Mouse (Mus musculus) embryonic stem cell, embryonic (primary cell): Measurements from ENCODE around the gene Ddb2.

Experiments used
- CTCF ChIA-PET, 4 experiments: fragments of 300-600 bp in 2 of 4; fragments of 350-600 bp in 2 of 4; sonication (Branson Sonifier 250); formaldehyde crosslinking; loops; one replicate each; lab custom pipeline; 2022; ENCODE audit warnings: inconsistent platforms in 2 of 4; lab: Charles Lee
- POLR2A ChIA-PET, 4 experiments: fragments of 300-600 bp in 2 of 4; fragments of 350-600 bp in 2 of 4; sonication (Branson Sonifier 250); formaldehyde crosslinking; loops; one replicate each; lab custom pipeline; 2022; ENCODE audit warnings: antibody characterized with exemption in 4 of 4, inconsistent platforms in 1 of 4; lab: Charles Lee

The Ddb2 gene

GRCm38 (mm10) chr2:91259493-91259892, 22.7 kb upstream of the Ddb2 start:
- CTCF ChIA-PET, result no interaction called here

GRCm38 (mm10) chr2:91258830-91259229, 22.0 kb upstream of the Ddb2 start:
- CTCF ChIA-PET, result interaction anchor here in 1 of 4 experiments (1.0 kb wide), 1 partner anchor 144 kb away, joined by 5 read pairs; no protein-coding TSS in a partner anchor
- POLR2A ChIA-PET, result interaction anchor here in 3 of 4 experiments (0.8 to 8.3 kb wide), 8 partner anchors 8 to 146 kb away, joined by 3 to 62 read pairs (median 8); partner anchors contain the start of gene Ddb2 (in 3 of the 3)

More at GRCm38 (mm10) chr2:91259493-91259892, 22.7 kb upstream of the Ddb2 start:
- POLR2A ChIA-PET, result interaction anchor here in 1 of 4 experiments (0.5 to 8.3 kb wide), 5 partner anchors 10 to 180 kb away, joined by 3 to 62 read pairs (median 5); partner anchors contain the start of gene Ddb2

- CTCF ChIA-PET, result interaction anchor here in 2 of 4 experiments (1.0 to 2.5 kb wide), 3 partner anchors 22 to 143 kb away, joined by 3 to 12 read pairs (median 5); partner anchors contain the start of gene Ddb2 (in 1 of the 2)
- POLR2A ChIA-PET, result interaction anchor here in 3 of 4 experiments (0.8 to 8.3 kb wide), 13 partner anchors 9 to 269 kb away, joined by 3 to 62 read pairs (median 9); partner anchors contain the start of genes Ddb2 (in 3 of the 3), Acp2 (in 1 of the 3), Ckap5 (in 1 of the 3) and Nr1h3 (in 1 of the 3)
Measured at GRCm38 (mm10) chr2:91258054-91258453, 21.3 kb upstream of the Ddb2 start.

GRCm38 (mm10) chr2:91257126-91257980, 20.6 kb upstream of the Ddb2 start:
- ChIA-PET CTCF (interaction anchor here in 3 of 4 experiments (0.5 to 2.5 kb wide), 11 partner anchors 12 to 378 kb away, joined by 3 to 12 read pairs (median 4); partner anchors contain the start of gene Ddb2 (in 1 of the 3)), POLR2A (interaction anchor here (0.6 to 8.3 kb wide), 30 partner anchors 7 to 393 kb away, joined by 3 to 62 read pairs (median 4); partner anchors contain the start of genes Arfgap2 (in 3 of the 4), Ddb2 (in 3 of the 4), Acp2 (in 1 of the 4) and Arhgap1 (in 1 of the 4))

GRCm38 (mm10) chr2:91256256-91257125, 19.7 kb upstream of the Ddb2 start:
- ChIA-PET POLR2A (interaction anchor here (0.5 to 8.3 kb wide), 29 partner anchors 8 to 492 kb away, joined by 3 to 62 read pairs (median 4); partner anchors contain the start of genes Arfgap2 (in 3 of the 4), Acp2 (in 2 of the 4), Ddb2 (in 2 of the 4) and Nr1h3 (in 2 of the 4)), CTCF (interaction anchor here (0.5 to 2.5 kb wide), 14 partner anchors 8 to 379 kb away, joined by 3 to 12 read pairs (median 4); partner anchors contain the start of genes Ddb2 (in 2 of the 4) and Arfgap2 (in 1 of the 4))

- ChIA-PET CTCF (interaction anchor here in 2 of 4 experiments (0.9 to 2.5 kb wide), 5 partner anchors 9 to 141 kb away, joined by 3 to 12 read pairs (median 7); partner anchors contain the start of genes Ddb2 (in 2 of the 2) and Arfgap2 (in 1 of the 2)), POLR2A (interaction anchor here in 3 of 4 experiments (0.9 to 8.3 kb wide), 17 partner anchors 9 to 203 kb away, joined by 3 to 62 read pairs (median 8); partner anchors contain the start of genes Arfgap2 (in 3 of the 3) and Ddb2 (in 2 of the 3))
Measured at GRCm38 (mm10) chr2:91255661-91256150, 18.9 kb upstream of the Ddb2 start, which contains the start of gene Pacsin3. TSS of gene Pacsin3 (plus strand) at chr2:91255954.

- ChIA-PET POLR2A (interaction anchor here in 3 of 4 experiments (0.9 to 8.3 kb wide), 11 partner anchors 10 to 204 kb away, joined by 3 to 62 read pairs (median 12); partner anchors contain the start of genes Arfgap2 (in 3 of the 3) and Ddb2 (in 2 of the 3)), CTCF (interaction anchor here in 2 of 4 experiments (0.6 to 1.6 kb wide), 3 partner anchors 16 to 140 kb away, joined by 3 to 4 read pairs (median 3); partner anchors contain the start of gene Ddb2 (in 1 of the 2))
Measured at GRCm38 (mm10) chr2:91254725-91255380, 18.1 kb upstream of the Ddb2 start.

GRCm38 (mm10) chr2:91252512-91252911, 15.7 kb upstream of the Ddb2 start:
- CTCF ChIA-PET, result interaction anchor here in 2 of 4 experiments (1.0 to 1.3 kb wide), 2 partner anchors 137 kb away, joined by 3 read pairs; no protein-coding TSS in a partner anchor
- POLR2A ChIA-PET, result interaction anchor here in 2 of 4 experiments (1.3 to 3.1 kb wide), 5 partner anchors 9 to 16 kb away, joined by 4 to 16 read pairs (median 9); partner anchors contain the start of genes Arfgap2 (in 2 of the 2) and Ddb2 (in 2 of the 2)

GRCm38 (mm10) chr2:91252001-91252400, 15.2 kb upstream of the Ddb2 start:
- CTCF ChIA-PET, result interaction anchor here in 1 of 4 experiments (0.9 kb wide), 1 partner anchor 137 kb away, joined by 6 read pairs; no protein-coding TSS in a partner anchor
- POLR2A ChIA-PET, result interaction anchor here in 3 of 4 experiments (0.5 to 3.1 kb wide), 4 partner anchors 15 to 673 kb away, joined by 3 to 16 read pairs (median 12); partner anchors contain the start of genes Ddb2 (in 2 of the 3) and Ckap5 (in 1 of the 3)

GRCm38 (mm10) chr2:91248366-91248765, 11.6 kb upstream of the Ddb2 start:
- ChIA-PET POLR2A (no interaction called here), CTCF (no interaction called here)

- ChIA-PET POLR2A (interaction anchor here in 1 of 4 experiments (0.6 kb wide), 1 partner anchor 28 kb away, joined by 3 read pairs; no protein-coding TSS in a partner anchor), CTCF (no interaction called here)
Measured at GRCm38 (mm10) chr2:91244557-91245228, 7.9 kb upstream of the Ddb2 start.

- ChIA-PET CTCF (interaction anchor here in 2 of 4 experiments (0.6 kb wide), 2 partner anchors 18 to 113 kb away, joined by 4 read pairs; no protein-coding TSS in a partner anchor), POLR2A (interaction anchor here in 2 of 4 experiments (0.5 to 1.3 kb wide), 3 partner anchors 10 to 131 kb away, joined by 3 to 4 read pairs (median 3); no protein-coding TSS in a partner anchor)
Measured at GRCm38 (mm10) chr2:91243416-91243815, 6.6 kb upstream of the Ddb2 start.

- ChIA-PET CTCF (no interaction called here), POLR2A (interaction anchor here in 1 of 4 experiments (0.9 to 1.3 kb wide), 2 partner anchors 130 kb away, joined by 3 to 4 read pairs; no protein-coding TSS in a partner anchor)
Measured at GRCm38 (mm10) chr2:91242547-91242946, 5.8 kb upstream of the Ddb2 start.

- POLR2A ChIA-PET, result interaction anchor here (0.5 to 6.9 kb wide), 89 partner anchors 11 to 1375 kb away, joined by 3 to 66 read pairs (median 5); partner anchors contain the start of genes Arfgap2 (in 3 of the 4), Acp2 (in 2 of the 4), Arhgap1 (in 2 of the 4) and Ckap5 (in 2 of the 4)
- CTCF ChIA-PET, result interaction anchor here (0.6 to 3.3 kb wide), 29 partner anchors 9 to 1980 kb away, joined by 3 to 25 read pairs (median 5); partner anchors contain the start of genes Pacsin3 (in 2 of the 4), Acp2 (in 1 of the 4), Arfgap2 (in 1 of the 4) and Mdk (in 1 of the 4)
Measured at GRCm38 (mm10) chr2:91237511-91238080, 814 bp upstream of the Ddb2 start.
